Mouse (Mus musculus): ENCODE results near the gene Dnajb1.

DNA sequence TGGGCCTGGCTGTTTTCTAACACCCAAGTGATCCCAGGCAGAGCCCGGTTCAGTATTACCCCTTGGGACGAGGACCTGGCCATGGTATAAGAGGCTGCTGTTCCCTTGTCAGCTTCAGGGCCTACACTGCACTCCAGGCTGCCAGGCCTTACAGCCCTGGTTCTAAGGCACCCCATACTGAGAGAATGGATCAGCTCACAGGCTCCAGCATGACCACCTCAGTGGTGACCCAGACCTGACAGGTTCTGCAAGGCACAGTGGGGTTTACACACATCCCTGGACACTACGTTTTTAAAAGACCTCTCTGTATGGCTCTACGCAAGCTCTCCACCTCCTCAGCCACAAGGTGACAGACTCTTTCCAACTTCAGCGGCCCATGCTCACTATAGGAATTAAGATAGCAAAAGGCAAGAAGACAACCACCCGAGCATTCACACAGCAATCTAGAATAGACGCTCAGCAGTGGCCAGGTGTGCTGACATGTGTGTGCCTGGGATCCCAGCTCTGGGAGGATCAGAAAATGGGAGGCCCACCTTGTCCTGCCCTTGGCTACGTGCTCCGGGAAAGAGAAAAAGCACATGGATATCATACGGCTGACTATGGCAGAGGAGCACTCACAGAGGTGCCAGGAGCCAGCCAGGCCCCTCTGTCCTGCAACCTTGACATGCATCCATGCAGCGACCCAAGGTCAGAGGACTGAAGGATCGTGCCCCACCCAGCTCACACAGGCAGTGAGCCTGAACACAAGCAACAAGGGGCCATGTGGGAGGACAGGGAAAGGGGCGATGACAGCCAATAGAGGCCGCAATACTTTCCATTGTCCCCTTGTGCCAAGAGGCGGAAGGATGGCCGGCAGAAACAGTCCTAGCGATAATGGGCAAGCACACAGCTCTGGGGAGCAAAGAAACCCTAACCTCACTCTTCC lies 29.6 kb upstream of the Dnajb1 start:
- TF ChIP-seq CTCF (IDR thresholded peaks at IDR 0.05; ENCODE audit: low read depth, low read length) (no peak), POLR2A (IDR thresholded peaks at IDR 0.05; ENCODE audit: insufficient read depth, low read length) (no peak), EP300 (IDR thresholded peaks at IDR 0.05; ENCODE audit: insufficient read depth, low read depth, low read length) (no peak)
